Comparison of ENCODE assay signal across 13 mouse cellular contexts in the genomic region with DNA sequence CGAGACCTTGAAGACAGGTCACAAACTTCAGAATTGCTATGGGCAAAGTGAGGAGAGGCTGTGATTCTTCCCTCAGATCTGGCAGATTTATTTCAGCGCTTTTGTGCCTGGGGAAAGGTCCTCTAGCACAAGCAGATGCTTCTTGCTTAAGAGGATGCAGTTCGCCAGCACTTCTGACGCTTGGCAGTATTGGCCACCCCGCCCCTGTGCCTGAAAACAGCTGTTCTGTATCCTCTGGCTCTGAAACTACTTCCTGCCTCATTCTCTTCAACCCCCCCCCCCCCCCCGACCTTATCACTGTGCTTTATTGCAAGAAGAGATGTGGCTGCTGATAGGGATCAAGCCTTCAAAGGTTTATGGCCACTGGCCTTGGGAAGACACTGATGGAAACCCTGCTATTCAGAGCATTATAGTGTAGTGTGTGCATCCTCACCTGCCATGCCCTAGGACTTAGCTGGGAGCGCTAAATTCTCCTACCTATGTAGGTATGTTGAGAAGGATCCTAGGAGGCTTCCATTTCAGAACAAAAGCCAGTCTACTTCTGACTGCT. TPM values are rescaled to one million over a fixed set of nuclear protein-coding genes. Genes with fewer than 3 reads are reported as not detected.
DNase-seq lines count a peak whose midpoint lies in the region; ATAC-seq and TF ChIP-seq lines count a peak whose summit lies in the region.
"Had no signal": no experiment of that assay in that cellular context is flagged by ENCODE, and none has a peak within 500 bp of the region (broad histone marks: within the 10 kb centered on the region; RNA-seq: fewer than 3 reads in every experiment).

No protein-coding gene starts in this region.

- H3K4me2 ChIP-seq in intestine, postnatal 0 days (replicated peaks; ENCODE audit: low read depth): no peak overlapping the region
- no peak overlapping the region for H3K4me2 ChIP-seq in lung, embryonic 15.5 days

- H3K36me3 ChIP-seq in intestine, postnatal 0 days (ENCODE audit: control insufficient read depth, insufficient read depth): no peaks in the 10 kb centered on the region
- H3K36me3 ChIP-seq in lung, embryonic 15.5 days: no peaks in the 10 kb centered on the region

- H3K27ac ChIP-seq in intestine, postnatal 0 days (ENCODE audit: low read depth, low read length): no peak overlapping the region
- H3K27ac ChIP-seq in lung, embryonic 15.5 days: no peak overlapping the region

- intact Hi-C loops in left cerebral cortex, postnatal 36 days (cut with DNase I): no loop called here

- peak; percentile 4 for DNase-seq in adrenal gland, postnatal 14 days
- DNase-seq in adrenal gland, adult 8-10 months: no peak
- peak; percentile 36 for DNase-seq in adipocyte (ENCODE audit: low spot score)
- DNase-seq in frontal cortex, postnatal 36 days (ENCODE audit: low spot score in 2 of 2): no peak
- DNase-seq in left cerebral cortex, postnatal 36 days (ENCODE audit: low spot score in 2 of 2): no peak
- DNase-seq: adrenal gland, postnatal 36 days; cerebellum, adult 8-10 months; liver, postnatal 0 days had no signal

- no peaks in the 10 kb centered on the region for H3K9me3 ChIP-seq in intestine, postnatal 0 days (ENCODE audit: control insufficient read depth)
- no peaks in the 10 kb centered on the region for H3K9me3 ChIP-seq in lung, embryonic 15.5 days

- WGBS in intestine, postnatal 0 days: 38% methylated on average over 7 of the region's 7 CpGs
- 55% methylated on average over 7 of the region's 7 CpGs for WGBS in lung, embryonic 15.5 days

- ATAC-seq in intestine, postnatal 0 days: peak; percentile 31; the same call in 1 of the 2 replicates
- ATAC-seq in lung, embryonic 15.5 days (ENCODE audit: borderline replicate concordance, extremely low read depth, low FRiP score, low TSS enrichment): peak; percentile 69; the same call in 1 of the 2 replicates
- ATAC-seq in inflammation-experienced regulatory T-cells, adult 6 months: no peak
- ATAC-seq: hindbrain, embryonic 16.5 days; liver, postnatal 0 days had no signal

- H3K27me3 ChIP-seq in intestine, postnatal 0 days (replicated peaks; ENCODE audit: control insufficient read depth, insufficient read depth, low read length): no peaks in the 10 kb centered on the region
- no peaks in the 10 kb centered on the region for H3K27me3 ChIP-seq in lung, embryonic 15.5 days

- H3K4me1 ChIP-seq in intestine, postnatal 0 days (replicated peaks; ENCODE audit: control insufficient read depth, insufficient read depth, low read length): no peaks in the 10 kb centered on the region
- H3K4me1 ChIP-seq in lung, embryonic 15.5 days: no peaks in the 10 kb centered on the region

- H3K4me3 ChIP-seq in intestine, postnatal 0 days (ENCODE audit: low read depth, low read length): no peak overlapping the region
- H3K4me3 ChIP-seq in lung, embryonic 15.5 days: no peak overlapping the region

- H3K9ac ChIP-seq in intestine, postnatal 0 days (ENCODE audit: low read depth, low read length): no peak overlapping the region
- no peak overlapping the region for H3K9ac ChIP-seq in lung, embryonic 15.5 days
- H3K9ac ChIP-seq: liver, postnatal 0 days had no signal

- no peak for TF ChIP-seq CTCF in intestine, postnatal 0 days (IDR thresholded peaks at IDR 0.05; ENCODE audit: low read depth)

RNA-seq across cellular contexts. Expression of gene Trp63, which starts 44.5 kb away (rescaled TPM):
- 0.11 and 0.15 TPM in 2 replicates for total RNA-seq in adrenal gland, postnatal 14 days (2021)
- under 1 TPM in 2 of 4 experiments, not detected in 2; 0.17 to 0.21 TPM for total RNA-seq in adrenal gland, adult 8-10 months (2022)
- 0.04 TPM in 1 of 2 replicates, not detected in the other for polyA plus RNA-seq in intestine, postnatal 0 days (2015; fragmentation: Nextera tagmentation; extraction: Ambion mirVana)
- 2.1 and 4.1 TPM in 2 replicates for polyA plus RNA-seq in lung, embryonic 15.5 days (2015; fragmentation: Nextera tagmentation; extraction: Ambion mirVana)
- polyA plus RNA-seq in inflammation-experienced regulatory T-cells, adult 6 months (2017; shearing (Covaris generic)): under 1 TPM in 1 of 3 experiments, not detected in 2; 0.26 TPM
- total RNA-seq in left cerebral cortex, postnatal 36 days (2021): under 1 TPM; 0.69 to 0.75 TPM
- total RNA-seq: MEL had no signal

Comparison
In these comparisons a context has a peak if more than half of its experiments do, and no peak if none do; other contexts are left out.
1. DNase-seq: peak in adrenal gland, postnatal 14 days (single experiment) and adipocyte (single experiment); none in adrenal gland, adult 8-10 months (single experiment), frontal cortex, postnatal 36 days (0 of 2) and left cerebral cortex, postnatal 36 days (0 of 2).